Mouse (Mus musculus) embryo, embryonic 10 days (tissue): ENCODE results near the gene Cfap300.
A peak's percentile ranks its signal among the peaks of the same experiment; 100 is the strongest.

Experiments used
- DNase-seq: peaks from one replicate; pipeline ENCODE4 v3.0.0-alpha.2; 2015; ENCODE audit warnings: low spot score

Cfap300 gene

GRCm38 (mm10) chr9:8042338-8043043, at the start of gene Cfap300:
Gene Cfap300, minus strand, starts transcription at chr9:8042823.
- DNase-seq: peak; percentile 99

GRCm38 (mm10) chr9:8078882-8079281, 36.3 kb upstream of the Cfap300 start:
- DNase-seq: no peak

GRCm38 (mm10) chr9:8074345-8074744, 31.7 kb upstream of the Cfap300 start:
- DNase-seq: peak; percentile 34

- DNase-seq: no peak
These were observed 30.7 kb upstream of the Cfap300 start for GRCm38 (mm10) chr9:8073203-8073755.

- no peak for DNase-seq
These were observed 17.0 kb upstream of the Cfap300 start for GRCm38 (mm10) chr9:8059636-8060035.

- DNase-seq: no peak
These were observed 12.2 kb upstream of the Cfap300 start for GRCm38 (mm10) chr9:8054831-8055230.

- no peak for DNase-seq
These were observed 393 bp upstream of the Cfap300 start for GRCm38 (mm10) chr9:8043044-8043387.

GRCm38 (mm10) chr9:8035546-8035945, 7.1 kb downstream of the Cfap300 start:
- DNase-seq: peak; percentile 47

GRCm38 (mm10) chr9:8035091-8035490, 7.5 kb downstream of the Cfap300 start:
- DNase-seq: no peak

GRCm38 (mm10) chr9:8034143-8034542, 8.5 kb downstream of the Cfap300 start:
- DNase-seq: no peak

GRCm38 (mm10) chr9:8032847-8033246, 9.8 kb downstream of the Cfap300 start:
- peak; percentile 38 for DNase-seq

GRCm38 (mm10) chr9:8018609-8019008, 24.0 kb downstream of the Cfap300 start:
- no peak for DNase-seq

- no peak for DNase-seq
These were observed 25.2 kb downstream of the Cfap300 start for GRCm38 (mm10) chr9:8017253-8017913.

GRCm38 (mm10) chr9:8004370-8004991, 38.1 kb downstream of the Cfap300 start, which contains the start of gene Yap1:
Gene Yap1, minus strand, starts transcription at chr9:8004596.
- peak; percentile 85 for DNase-seq

GRCm38 (mm10) chr9:8003301-8004271, 39.0 kb downstream of the Cfap300 start:
- peak; percentile 62 for DNase-seq

- DNase-seq: peak; percentile 37
These were observed 39.8 kb downstream of the Cfap300 start for GRCm38 (mm10) chr9:8002806-8003205.

GRCm38 (mm10) chr9:8001352-8001751, 41.3 kb downstream of the Cfap300 start:
- no peak for DNase-seq

GRCm38 (mm10) chr9:7994275-7994674, 48.3 kb downstream of the Cfap300 start:
- DNase-seq: no peak

GRCm38 (mm10) chr9:7992651-7993050, 50.0 kb downstream of the Cfap300 start:
- no peak for DNase-seq

GRCm38 (mm10) chr9:7990897-7991296, 51.7 kb downstream of the Cfap300 start:
- no peak for DNase-seq

- DNase-seq: no peak
These were observed 55.5 kb downstream of the Cfap300 start for GRCm38 (mm10) chr9:7987119-7987518.

- no peak for DNase-seq
These were observed 58.3 kb downstream of the Cfap300 start for GRCm38 (mm10) chr9:7984287-7984686.
